Mouse (Mus musculus) bone marrow, adult 2 months (tissue): ENCODE measurements around the gene Nrxn1.

Source experiments
- CTCF ChIP-seq: fragments of 200-500 bp; IDR thresholded peaks from 2 replicates; pipeline ENCODE4 v1.5.1; 2011; ENCODE audit warnings: low read length, control low read depth; ENCODE audit not compliant: control insufficient read depth, insufficient read depth
- POLR2A ChIP-seq: fragments of 200-500 bp; IDR thresholded peaks from 2 replicates; pipeline ENCODE4 v1.6.1; 2011; ENCODE audit warnings: low read depth, mild to moderate bottlenecking, control low read depth, low read length, borderline replicate concordance; ENCODE audit not compliant: control insufficient read depth

- TF ChIP-seq CTCF (no peak), POLR2A (no peak)
These were observed 464.4 kb downstream of the Nrxn1 start for GRCm38 (mm10) chr17:90628469-90628868.
